Mouse (Mus musculus) cortical plate, adult 2 months (tissue): Measurements from ENCODE around the gene Olfr586. TPM values are rescaled to one million over a fixed set of nuclear protein-coding genes. Genes with fewer than 3 reads are reported as not detected.

Experiments
- H3K27ac ChIP-seq: fragments of 200-500 bp; 2 replicates; pipeline ENCODE4 v1.5.1; 2012; ENCODE audit warnings: low read length, control low read depth, inconsistent platforms; ENCODE audit not compliant: insufficient read depth
- H3K4me1 ChIP-seq: fragments of 200-500 bp; 2 replicates; pipeline ENCODE4 v1.6.1; 2011; ENCODE audit warnings: low read length; ENCODE audit not compliant: control insufficient read depth, insufficient read depth
- H3K4me3 ChIP-seq: fragments of 200-500 bp; 2 replicates; pipeline ENCODE4 v1.5.1; 2011; ENCODE audit warnings: mild to moderate bottlenecking, low read length, control low read depth; ENCODE audit not compliant: insufficient read depth
- CTCF ChIP-seq: fragments of 200-500 bp; IDR thresholded peaks from 2 replicates; pipeline ENCODE4 v1.5.1; 2011; ENCODE audit warnings: mild to moderate bottlenecking, control low read depth, low read length; ENCODE audit not compliant: insufficient read depth; ENCODE audit errors: extremely low read depth
- POLR2A ChIP-seq: fragments of 200-500 bp; IDR thresholded peaks from 2 replicates; pipeline ENCODE4 v1.6.1; 2011; ENCODE audit warnings: mild to moderate bottlenecking, low read length, control low read depth; ENCODE audit not compliant: insufficient read depth; ENCODE audit errors: extremely low read depth
- polyA plus RNA-seq: library from polyadenylated mRNA; depleted of rRNA; stranded (reverse); fragments of >200 nt; gene quantifications from 2 replicates; pipeline ENCODE4 v1.2.3, GENCODE M21; 2012; rRNA removed

The Olfr586 gene
- not detected in 2 replicates for polyA plus RNA-seq

GRCm38 (mm10) chr7:103125538-103125937 lies at the start of gene Olfr586:
Gene Olfr586, minus strand, starts transcription at chr7:103125638.
- no peak for TF ChIP-seq POLR2A
- TF ChIP-seq CTCF, result no peak
- H3K4me3 ChIP-seq, result no peak within 1 kb of the TSS
- no peaks in the 10 kb centered on the region for H3K4me1 ChIP-seq
- H3K27ac ChIP-seq, result no peak within 1 kb of the TSS

GRCm38 (mm10) chr7:103169697-103170096 lies 44.3 kb upstream of the Olfr586 start:
- TF ChIP-seq CTCF (no peak), POLR2A (no peak)
- Histone ChIP-seq H3K4me3 (no peak overlapping the region), H3K27ac (no peak overlapping the region), H3K4me1 (no peaks in the 10 kb centered on the region)

GRCm38 (mm10) chr7:103156256-103156655 lies 30.8 kb upstream of the Olfr586 start, which contains the start of gene Olfr589:
Gene Olfr589, minus strand, starts transcription at chr7:103156356.
- TF ChIP-seq CTCF (no peak), POLR2A (no peak)
- H3K4me1 ChIP-seq, result no peaks in the 10 kb centered on the region
- H3K4me3 ChIP-seq, result no peak within 1 kb of the TSS
- no peak within 1 kb of the TSS for H3K27ac ChIP-seq

- TF ChIP-seq POLR2A (no peak), CTCF (no peak)
- Histone ChIP-seq H3K4me1 (no peaks in the 10 kb centered on the region), H3K27ac (no peak within 1 kb of the TSS), H3K4me3 (no peak within 1 kb of the TSS)
Measured at GRCm38 (mm10) chr7:103140579-103140978, 15.1 kb upstream of the Olfr586 start, which contains the start of gene Olfr588-ps1. Gene Olfr588-ps1, plus strand, starts transcription at chr7:103140879.

GRCm38 (mm10) chr7:103119406-103119805 lies 6.0 kb downstream of the Olfr586 start:
- H3K4me1 ChIP-seq, result no peaks in the 10 kb centered on the region
- H3K27ac ChIP-seq, result no peak overlapping the region
- H3K4me3 ChIP-seq, result no peak overlapping the region
- no peak for TF ChIP-seq POLR2A
- TF ChIP-seq CTCF, result peak; percentile 48

GRCm38 (mm10) chr7:103097420-103097819 lies 28.0 kb downstream of the Olfr586 start, which contains the start of gene Olfr585:
Gene Olfr585, plus strand, starts transcription at chr7:103097720.
- no peak within 1 kb of the TSS for H3K27ac ChIP-seq

GRCm38 (mm10) chr7:103081585-103081984 lies 43.9 kb downstream of the Olfr586 start, which contains the start of gene Olfr584:
Gene Olfr584, plus strand, starts transcription at chr7:103081885.
- Histone ChIP-seq H3K27ac (no peak within 1 kb of the TSS), H3K4me3 (no peak within 1 kb of the TSS), H3K4me1 (no peaks in the 10 kb centered on the region)
- TF ChIP-seq CTCF (no peak), POLR2A (no peak)

More at GRCm38 (mm10) chr7:103097420-103097819, 28.0 kb downstream of the Olfr586 start, which contains the start of gene Olfr585:
- H3K4me1 ChIP-seq, result no peaks in the 10 kb centered on the region
- H3K4me3 ChIP-seq, result no peak within 1 kb of the TSS
- TF ChIP-seq POLR2A (no peak), CTCF (no peak)

Other genes starting within 250 kb of the Olfr586 start
- not detected in 2 replicates for gene Olfr568, start 248.5 kb downstream of the Olfr586 start, polyA plus RNA-seq
- gene Olfr569, start 234.8 kb downstream of the Olfr586 start, polyA plus RNA-seq, result not detected in 2 replicates
- not detected in 2 replicates for gene Olfr570, start 231.1 kb downstream of the Olfr586 start, polyA plus RNA-seq
- gene Olfr571, start 208.1 kb downstream of the Olfr586 start, polyA plus RNA-seq, result not detected in 2 replicates
- gene Olfr572, start 201.2 kb downstream of the Olfr586 start, polyA plus RNA-seq, result not detected in 2 replicates
- not detected in 2 replicates for gene Olfr573-ps1, start 183.1 kb downstream of the Olfr586 start, polyA plus RNA-seq
- not detected in 2 replicates for gene Olfr574, start 177.2 kb downstream of the Olfr586 start, polyA plus RNA-seq
- gene Olfr575, start 166.9 kb downstream of the Olfr586 start, polyA plus RNA-seq, result not detected in 2 replicates
- gene Olfr576, start 163.0 kb downstream of the Olfr586 start, polyA plus RNA-seq, result not detected in 2 replicates
- gene Olfr577, start 149.7 kb downstream of the Olfr586 start, polyA plus RNA-seq, result not detected in 2 replicates
- gene Olfr578, start 136.3 kb downstream of the Olfr586 start, polyA plus RNA-seq, result not detected in 2 replicates
- gene Olfr582, start 87.6 kb downstream of the Olfr586 start, polyA plus RNA-seq, result not detected in 2 replicates
- gene Olfr583, start 74.3 kb downstream of the Olfr586 start, polyA plus RNA-seq, result not detected in 2 replicates
- not detected in 2 replicates for gene Olfr584, start 43.8 kb downstream of the Olfr586 start, polyA plus RNA-seq
- not detected in 2 replicates for gene Olfr585, start 27.9 kb downstream of the Olfr586 start, polyA plus RNA-seq
- gene Olfr588-ps1, start 15.2 kb upstream of the Olfr586 start, polyA plus RNA-seq, result not detected in 2 replicates
- gene Olfr589, start 30.7 kb upstream of the Olfr586 start, polyA plus RNA-seq, result not detected in 2 replicates
- not detected in 2 replicates for gene Olfr591, start 52.7 kb upstream of the Olfr586 start, polyA plus RNA-seq
- gene Olfr592, start 59.2 kb upstream of the Olfr586 start, polyA plus RNA-seq, result not detected in 2 replicates
- gene Olfr593, start 86.2 kb upstream of the Olfr586 start, polyA plus RNA-seq, result not detected in 2 replicates
- gene Olfr594, start 91.4 kb upstream of the Olfr586 start, polyA plus RNA-seq, result not detected in 2 replicates
- not detected in 2 replicates for gene Usp17ld, start 126.9 kb upstream of the Olfr586 start, polyA plus RNA-seq
- not detected in 2 replicates for gene Olfr596, start 180.0 kb upstream of the Olfr586 start, polyA plus RNA-seq
- not detected in 2 replicates for gene Olfr597, start 190.7 kb upstream of the Olfr586 start, polyA plus RNA-seq
- gene Olfr598, start 197.9 kb upstream of the Olfr586 start, polyA plus RNA-seq, result not detected in 2 replicates
- not detected in 2 replicates for gene Olfr599, start 210.3 kb upstream of the Olfr586 start, polyA plus RNA-seq
- not detected in 2 replicates for gene Olfr600, start 224.0 kb upstream of the Olfr586 start, polyA plus RNA-seq
- not detected in 2 replicates for gene Olfr601, start 237.0 kb upstream of the Olfr586 start, polyA plus RNA-seq